Mouse (Mus musculus) kidney, adult 8-10 months (tissue): ENCODE measurements around the gene Cox19.

Experiments used
- DNase-seq, 2 experiments: peaks; one replicate each; pipeline ENCODE4 v3.0.0; 2022

Cox19 gene

GRCm38 (mm10) chr5:139326986-139327633 is 24.1 kb downstream of the Cox19 start:
- no peak for DNase-seq

DNA sequence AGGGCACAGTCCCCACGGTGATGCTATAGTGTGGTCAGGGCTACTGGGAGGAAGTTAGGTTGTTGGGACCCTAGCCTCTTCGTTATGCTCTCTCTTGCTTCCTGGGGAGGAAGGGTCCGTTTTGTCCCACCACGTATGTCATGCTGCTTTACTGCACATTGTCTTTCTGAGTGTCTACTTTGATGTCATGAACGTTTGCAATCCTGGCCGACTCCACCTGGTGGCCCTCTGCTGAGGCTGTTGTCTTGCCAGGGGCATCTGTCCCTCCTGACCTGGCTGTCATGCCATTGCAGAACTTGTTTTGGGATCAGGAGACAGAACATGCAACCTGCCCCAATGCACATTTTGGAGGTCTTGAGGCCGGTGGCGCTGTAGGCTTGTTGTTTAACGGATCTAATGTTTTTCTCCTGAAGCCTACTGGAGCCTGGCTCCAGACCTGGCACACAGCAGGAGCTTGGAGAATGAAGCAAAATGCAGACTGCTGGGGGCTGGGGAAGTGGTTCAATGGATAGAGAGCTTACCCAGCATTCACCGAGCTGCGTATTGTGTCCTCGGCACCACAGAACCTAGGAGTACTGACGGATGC is 25.0 kb downstream of the Cox19 start:
- DNase-seq = no peak

DNA sequence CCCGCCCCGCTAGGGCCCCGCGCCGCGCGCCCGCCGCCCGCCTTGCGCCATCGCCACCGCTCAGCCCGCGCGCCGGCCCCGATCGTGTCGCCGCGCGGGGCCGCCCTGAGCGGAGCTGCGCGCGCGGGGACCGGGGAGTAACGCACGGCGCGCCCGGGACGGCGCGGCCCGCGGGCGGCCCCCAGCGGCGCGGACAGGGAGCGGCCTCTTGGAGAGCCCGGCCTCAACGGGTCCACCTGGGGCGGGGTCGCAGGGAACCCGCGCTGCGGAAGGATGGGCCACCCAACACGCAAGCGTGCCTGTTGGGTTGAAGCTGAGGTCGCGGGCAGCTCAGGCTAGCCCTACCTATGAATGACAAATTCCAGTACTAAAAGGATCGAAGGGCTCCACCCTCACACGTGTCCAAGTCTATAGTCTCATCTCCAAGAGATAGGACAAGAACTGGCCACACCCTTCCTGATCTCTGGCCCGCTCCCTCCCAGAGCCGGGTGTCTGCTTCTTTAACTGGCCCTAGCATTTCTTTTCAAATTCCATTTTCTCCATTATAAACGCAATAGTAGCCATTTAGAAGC is 25.7 kb downstream of the Cox19 start, which contains the start of gene Adap1:
Adap1 (minus strand) TSS at position 228 of the 572 bp plus-strand sequence.
- DNase-seq = no peak

- DNase-seq = no peak
Observed at GRCm38 (mm10) chr5:139324691-139325394, 26.4 kb downstream of the Cox19 start.

GRCm38 (mm10) chr5:139324045-139324491 is 27.1 kb downstream of the Cox19 start:
- DNase-seq = no peak

GRCm38 (mm10) chr5:139323260-139323924 is 27.8 kb downstream of the Cox19 start:
- DNase-seq = peak in 1 of 2 experiments; percentile 65

- no peak for DNase-seq
Observed at GRCm38 (mm10) chr5:139321331-139321730, 29.9 kb downstream of the Cox19 start.

DNA sequence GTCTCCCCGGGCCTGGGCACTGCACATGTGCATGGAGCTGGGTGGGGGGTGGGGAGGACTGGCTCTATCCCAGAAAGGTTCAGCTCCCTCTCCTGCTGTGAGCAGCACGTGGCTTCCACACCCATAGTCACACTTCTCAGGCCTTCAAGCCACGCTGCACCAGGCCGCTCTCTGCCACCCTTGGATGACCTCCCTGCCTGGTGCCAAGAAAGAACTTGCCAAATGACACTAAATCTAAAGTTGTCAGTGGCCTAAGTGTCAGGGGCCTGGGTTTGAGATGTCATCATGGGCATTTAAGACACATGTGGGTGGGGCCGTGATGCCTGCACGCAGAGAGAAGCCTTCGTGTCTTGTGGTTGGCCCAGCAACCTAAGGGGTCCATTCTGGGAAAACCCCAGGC is 30.8 kb downstream of the Cox19 start:
- peak; percentile 67 to 73 for DNase-seq

GRCm38 (mm10) chr5:139317751-139318504 is 33.3 kb downstream of the Cox19 start:
- DNase-seq = peak in 1 of 2 experiments; percentile 35

- peak; percentile 95 to 98 for DNase-seq
Observed at GRCm38 (mm10) chr5:139316982-139317675, 34.1 kb downstream of the Cox19 start.

DNA sequence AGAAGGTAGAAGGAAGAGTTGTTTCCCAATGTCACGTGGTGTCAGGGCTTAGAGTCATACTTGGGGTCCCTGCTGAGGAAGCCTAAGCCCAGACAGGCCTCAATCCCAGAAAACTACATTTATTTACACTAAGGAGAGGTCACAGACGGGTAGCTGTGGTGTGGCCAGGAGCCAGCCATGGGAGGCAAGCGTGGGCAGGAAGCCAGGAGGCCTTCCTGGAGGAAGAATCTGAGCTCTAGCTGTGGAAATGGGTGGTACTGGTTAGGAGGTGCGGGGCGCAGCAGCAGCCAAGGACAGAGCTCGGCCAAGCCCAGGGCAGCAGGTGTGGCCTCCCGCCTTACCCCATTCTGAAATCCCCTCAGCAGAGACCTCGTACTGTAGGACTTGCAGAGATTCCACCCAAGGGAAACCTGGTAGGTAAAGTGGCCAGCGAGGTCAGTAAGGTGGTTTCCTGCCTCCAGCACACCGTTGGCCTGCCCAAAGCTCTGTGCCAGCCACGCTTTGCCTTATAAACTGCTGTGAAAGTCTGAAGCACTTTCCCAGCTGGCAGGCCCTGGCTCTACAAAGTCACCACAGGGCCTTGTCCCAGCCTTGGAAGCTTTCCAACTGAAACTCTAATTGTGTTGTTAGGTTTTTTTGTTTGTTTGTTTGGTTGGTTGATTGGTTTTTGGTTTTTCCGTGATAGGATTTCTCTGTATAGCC is 36.1 kb downstream of the Cox19 start:
- peak; percentile 71 to 73 for DNase-seq

DNA sequence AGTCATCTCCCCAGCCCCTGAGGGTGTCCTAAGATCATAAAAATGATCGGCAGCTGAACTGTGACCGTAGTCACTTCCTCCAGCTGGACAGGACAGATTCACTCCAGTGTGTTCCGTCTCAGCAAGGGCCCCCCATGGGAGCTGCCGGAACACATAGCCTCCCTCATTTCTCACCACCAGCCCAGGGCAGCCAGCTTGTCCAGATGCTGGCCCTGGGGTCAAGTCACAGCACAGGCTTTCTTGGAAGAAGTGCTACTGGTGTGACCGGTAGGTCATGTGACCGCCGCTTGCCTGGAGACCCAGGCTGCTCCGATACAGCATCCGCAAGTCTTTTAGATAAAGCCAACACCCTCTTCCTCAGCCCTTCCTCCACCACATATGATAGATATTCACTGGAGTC is 37.7 kb downstream of the Cox19 start:
- DNase-seq = peak; percentile 34 to 40

DNA sequence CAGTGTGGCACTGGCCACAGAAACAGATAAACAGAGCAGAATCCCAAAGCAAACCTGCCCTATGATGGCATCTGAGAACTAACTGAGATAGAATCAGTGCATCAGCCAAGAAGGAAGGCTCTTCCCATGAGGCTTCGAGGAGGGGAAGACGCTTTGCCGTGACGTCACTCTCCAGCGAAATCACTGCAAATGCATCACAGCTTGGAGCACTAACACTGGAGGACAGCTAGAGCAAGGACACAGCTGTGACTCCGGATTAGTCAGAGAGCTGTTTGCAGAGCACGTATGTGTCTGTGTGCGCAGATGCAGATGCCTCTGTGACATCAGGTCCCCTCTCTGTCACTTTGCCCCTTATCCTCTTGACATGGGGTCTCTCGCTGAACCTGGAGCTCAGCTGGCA is 39.4 kb downstream of the Cox19 start:
- DNase-seq = no peak

- DNase-seq = no peak
Observed at GRCm38 (mm10) chr5:139310477-139310876, 40.7 kb downstream of the Cox19 start.

- DNase-seq = no peak
Observed at GRCm38 (mm10) chr5:139309946-139310345, 41.3 kb downstream of the Cox19 start.

DNA sequence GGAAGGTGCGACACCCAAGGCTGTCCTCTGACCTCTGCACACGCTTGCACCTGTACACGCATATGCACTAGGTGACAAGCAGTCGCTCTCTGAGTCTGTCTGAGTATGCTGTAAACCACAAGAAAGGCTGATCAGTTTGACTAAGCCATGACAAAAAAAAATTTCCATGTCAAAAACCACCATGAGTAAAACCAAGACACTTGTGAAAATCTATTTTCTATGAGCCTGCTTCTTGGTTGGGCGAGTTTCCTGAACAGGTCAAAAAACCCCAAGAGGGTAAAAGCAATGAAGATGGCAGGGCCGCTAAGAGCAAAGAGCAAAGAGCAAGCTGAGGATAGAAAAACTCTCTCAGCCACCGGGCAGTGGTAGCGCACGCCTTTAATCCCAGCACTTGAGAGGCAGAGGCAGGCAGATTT is 47.6 kb downstream of the Cox19 start:
- no peak for DNase-seq

DNA sequence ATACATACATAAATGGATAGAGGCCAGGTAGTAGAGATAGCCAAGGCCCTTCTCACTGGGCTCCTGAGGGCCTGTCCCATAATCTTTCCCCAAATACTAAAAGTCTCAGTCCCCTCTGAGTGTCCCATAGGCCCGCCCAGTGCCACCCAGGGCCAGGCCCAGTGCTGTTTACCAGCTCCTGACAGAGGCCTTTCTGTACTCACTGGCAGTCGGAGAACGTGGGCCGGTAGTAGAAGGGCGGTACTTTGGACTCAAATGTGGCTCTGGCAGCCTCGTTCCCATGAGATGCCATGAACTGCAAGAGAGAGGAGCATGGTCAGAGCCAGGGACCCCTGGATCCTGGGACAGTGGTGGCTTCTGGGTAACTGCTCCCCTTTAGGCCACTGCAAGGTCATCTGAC is 49.1 kb downstream of the Cox19 start:
- DNase-seq = no peak

- no peak for DNase-seq
Observed at GRCm38 (mm10) chr5:139297745-139298144, 53.5 kb downstream of the Cox19 start.

DNA sequence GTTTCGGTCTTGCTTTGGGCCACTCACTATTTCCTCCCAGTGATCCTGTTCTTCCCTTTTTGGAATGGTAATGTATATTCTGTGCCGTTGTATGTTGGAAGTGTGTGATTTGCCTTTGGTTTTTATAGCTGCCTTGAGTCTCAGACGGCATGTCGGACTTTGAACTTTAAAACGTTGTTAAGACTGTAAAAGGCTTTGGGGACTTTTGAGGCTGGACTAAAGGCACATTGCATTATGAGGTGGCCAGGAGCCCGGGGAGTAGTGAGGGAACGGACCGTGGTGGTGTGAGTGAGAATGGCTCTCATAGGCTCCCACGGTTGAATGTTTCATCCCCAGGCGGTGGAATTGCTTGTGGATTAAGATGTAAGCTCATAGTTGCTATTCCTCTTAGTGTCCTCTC is 54.1 kb downstream of the Cox19 start:
- DNase-seq = no peak

- DNase-seq = no peak
Observed at GRCm38 (mm10) chr5:139294089-139294488, 57.1 kb downstream of the Cox19 start.
